Mouse (Mus musculus): ENCODE results near the gene Mknk2. TPM values are rescaled to one million over a fixed set of nuclear protein-coding genes. Genes with fewer than 3 reads are reported as not detected.

Mknk2 gene
- polyA plus RNA-seq, 1 experiment, result 146 TPM

DNA sequence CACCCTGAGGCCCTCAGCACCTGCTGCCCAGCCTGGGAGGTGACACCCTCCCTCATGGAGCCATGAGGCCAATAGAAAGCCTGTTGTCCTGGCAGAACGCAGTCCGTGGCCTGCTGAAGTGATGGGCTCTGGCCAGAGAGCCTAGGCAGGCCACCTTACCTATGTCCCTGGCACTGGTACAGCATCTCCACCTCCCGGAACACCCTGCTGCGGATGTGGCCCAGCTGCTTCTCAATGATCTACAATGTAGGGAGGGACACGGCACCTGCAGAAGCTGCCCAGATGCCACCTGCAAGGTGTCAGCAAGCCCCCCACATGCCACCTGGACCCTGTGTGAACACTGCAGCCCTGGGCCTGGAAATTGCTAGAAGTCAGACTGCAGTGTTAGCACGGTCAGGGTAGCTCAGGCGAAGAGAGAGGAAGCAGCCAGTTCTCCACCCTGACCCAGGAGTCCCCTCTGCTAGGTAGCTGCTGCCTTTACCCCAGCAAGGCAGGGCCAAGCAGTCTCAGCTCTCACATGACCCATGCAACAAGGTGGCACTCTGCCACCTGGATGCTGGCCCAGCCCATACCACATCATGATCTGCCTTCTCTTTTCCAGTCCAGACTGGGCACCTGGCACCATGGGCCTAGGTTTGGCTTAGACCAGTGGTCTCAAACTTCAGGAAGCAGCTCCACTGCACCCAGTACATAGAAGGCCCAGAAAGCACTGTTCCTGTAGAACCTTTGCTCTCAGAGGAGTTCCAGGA lies 8.0 kb downstream of the Mknk2 start:
- peaks cover 61% of the 10 kb centered on the region for H3K4me1 ChIP-seq (ENCODE audit: control insufficient read depth, insufficient read depth, insufficient read length, low read length)

DNA sequence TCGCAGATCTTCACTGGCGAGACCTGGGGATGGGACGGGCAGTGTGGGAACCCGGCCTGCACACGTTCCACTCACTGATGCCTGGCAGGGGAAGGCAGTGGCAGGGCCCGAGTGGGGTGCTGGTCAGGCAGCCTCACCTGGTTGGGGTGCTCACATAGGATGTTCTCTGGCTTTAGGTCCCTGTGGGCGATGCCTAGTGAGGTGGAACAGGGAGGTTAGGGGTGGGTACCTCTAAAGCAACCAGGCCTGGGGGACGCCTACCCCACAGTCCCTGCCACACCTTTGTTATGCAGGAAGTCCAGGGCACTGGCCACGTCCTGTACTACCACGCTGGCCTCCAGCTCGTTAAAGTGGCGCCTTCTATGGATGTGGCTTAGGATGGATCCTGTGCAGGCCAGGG lies 8.9 kb downstream of the Mknk2 start:
- 51% methylated on average over 12 of the region's 12 CpGs for WGBS
- Histone ChIP-seq H3K4me3 (ENCODE audit: low read depth, low read length) (no peak overlapping the region), H3K27ac (ENCODE audit: insufficient read depth, low read depth, low read length) (peak overlapping the region; percentile 23; the same call in 1 of the 2 replicates), H3K36me3 (ENCODE audit: control insufficient read depth, insufficient read depth, low read length) (peaks cover 62% of the 10 kb centered on the region), H3K27me3 (ENCODE audit: control insufficient read depth, insufficient read depth, low read length) (no peaks in the 10 kb centered on the region), H3K4me1 (ENCODE audit: control insufficient read depth, insufficient read depth, insufficient read length, low read length) (peaks cover 56% of the 10 kb centered on the region)
- no peak for TF ChIP-seq CTCF (IDR thresholded peaks at IDR 0.05; ENCODE audit: extremely low read depth, insufficient read length, insufficient replicate concordance, low read depth, low read length)
- TF ChIP-seq POLR2A (IDR thresholded peaks at IDR 0.05; ENCODE audit: low read depth, low read length), result no peak

More for the DNA sequence above, 8.0 kb downstream of the Mknk2 start:
- Histone ChIP-seq H3K27me3 (ENCODE audit: control insufficient read depth, insufficient read depth, low read length) (no peaks in the 10 kb centered on the region), H3K36me3 (ENCODE audit: control insufficient read depth, insufficient read depth, low read length) (peaks cover 62% of the 10 kb centered on the region), H3K4me3 (ENCODE audit: low read depth, low read length) (no peak overlapping the region), H3K27ac (ENCODE audit: insufficient read depth, low read depth, low read length) (0 out of 2 replicates have a peak overlapping the region, but pooled peaks have one; percentile 18)
- TF ChIP-seq POLR2A (IDR thresholded peaks at IDR 0.05; ENCODE audit: low read depth, low read length) (no peak), CTCF (IDR thresholded peaks at IDR 0.05; ENCODE audit: extremely low read depth, insufficient read length, insufficient replicate concordance, low read depth, low read length) (no peak)
- WGBS, result 32% methylated on average over 7 of the region's 7 CpGs

DNA sequence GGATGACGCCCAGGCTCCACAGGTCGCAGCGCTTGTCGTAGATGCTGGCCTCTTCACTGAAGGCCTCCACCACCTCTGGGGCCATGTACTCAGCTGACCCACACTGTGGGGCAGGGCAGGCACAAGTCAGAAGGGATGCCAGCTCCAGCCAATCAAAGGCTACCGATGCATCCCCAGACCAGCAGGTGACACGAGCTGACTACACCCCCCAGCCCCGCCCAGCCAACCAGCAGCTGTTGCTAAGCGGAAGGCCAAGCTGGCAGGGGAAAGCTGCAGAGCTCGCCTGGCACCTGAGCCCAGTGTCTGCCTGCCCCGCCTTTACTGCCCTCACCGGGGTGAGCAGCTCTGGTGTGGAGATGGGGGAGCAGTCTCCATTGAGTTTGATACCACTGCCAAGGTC lies 9.3 kb downstream of the Mknk2 start:
- peaks cover 62% of the 10 kb centered on the region for H3K36me3 ChIP-seq (ENCODE audit: control insufficient read depth, insufficient read depth, low read length)
- peaks cover 54% of the 10 kb centered on the region for H3K4me1 ChIP-seq (ENCODE audit: control insufficient read depth, insufficient read depth, insufficient read length, low read length)
- TF ChIP-seq POLR2A (IDR thresholded peaks at IDR 0.05; ENCODE audit: low read depth, low read length) (no peak), CTCF (IDR thresholded peaks at IDR 0.05; ENCODE audit: extremely low read depth, insufficient read length, insufficient replicate concordance, low read depth, low read length) (no peak)
- H3K4me3 ChIP-seq (ENCODE audit: low read depth, low read length), result no peak overlapping the region
- WGBS, result 43% methylated on average over 11 of the region's 11 CpGs
- no peaks in the 10 kb centered on the region for H3K27me3 ChIP-seq (ENCODE audit: control insufficient read depth, insufficient read depth, low read length)
- H3K27ac ChIP-seq (ENCODE audit: insufficient read depth, low read depth, low read length), result peak overlapping the region; percentile 23; the same call in 1 of the 2 replicates

DNA sequence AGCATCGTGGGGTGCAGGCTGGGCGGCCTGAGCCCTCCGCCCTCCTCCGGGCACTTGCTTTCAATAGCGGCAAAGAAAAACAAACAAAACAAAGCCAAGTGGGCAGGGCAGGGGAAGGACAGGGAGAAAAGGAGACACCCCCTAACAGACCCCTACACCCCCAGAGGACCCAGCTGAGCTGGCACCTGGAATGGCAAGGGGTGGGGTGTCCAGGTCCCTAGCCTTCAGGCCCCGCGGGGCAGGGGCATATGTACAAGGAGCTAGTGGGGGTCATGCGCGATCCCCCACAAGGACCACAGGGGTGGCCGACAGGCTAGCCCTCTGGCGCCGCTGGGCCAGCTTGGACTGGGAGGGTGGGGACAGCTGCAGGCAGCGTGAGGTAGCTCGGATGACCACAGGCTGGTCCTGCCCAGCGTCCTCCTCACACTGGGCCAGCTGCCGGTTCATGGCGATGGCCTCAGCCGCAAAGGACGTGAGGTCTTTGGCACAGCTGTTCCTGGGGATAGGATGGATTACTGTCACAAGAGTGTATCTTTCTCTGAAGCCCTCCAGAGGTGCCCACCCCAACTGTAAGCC lies 11.0 kb downstream of the Mknk2 start:
- TF ChIP-seq CTCF (IDR thresholded peaks at IDR 0.05; ENCODE audit: extremely low read depth, insufficient read length, insufficient replicate concordance, low read depth, low read length) (no peak), POLR2A (IDR thresholded peaks at IDR 0.05; ENCODE audit: low read depth, low read length) (no peak)
- Histone ChIP-seq H3K4me3 (ENCODE audit: low read depth, low read length) (no peak overlapping the region), H3K27ac (ENCODE audit: insufficient read depth, low read depth, low read length) (no peak overlapping the region), H3K4me1 (ENCODE audit: control insufficient read depth, insufficient read depth, insufficient read length, low read length) (peaks cover 41% of the 10 kb centered on the region), H3K36me3 (ENCODE audit: control insufficient read depth, insufficient read depth, low read length) (peaks cover 62% of the 10 kb centered on the region), H3K27me3 (ENCODE audit: control insufficient read depth, insufficient read depth, low read length) (no peaks in the 10 kb centered on the region)
- WGBS, result 82% methylated on average over 19 of the region's 19 CpGs

DNA sequence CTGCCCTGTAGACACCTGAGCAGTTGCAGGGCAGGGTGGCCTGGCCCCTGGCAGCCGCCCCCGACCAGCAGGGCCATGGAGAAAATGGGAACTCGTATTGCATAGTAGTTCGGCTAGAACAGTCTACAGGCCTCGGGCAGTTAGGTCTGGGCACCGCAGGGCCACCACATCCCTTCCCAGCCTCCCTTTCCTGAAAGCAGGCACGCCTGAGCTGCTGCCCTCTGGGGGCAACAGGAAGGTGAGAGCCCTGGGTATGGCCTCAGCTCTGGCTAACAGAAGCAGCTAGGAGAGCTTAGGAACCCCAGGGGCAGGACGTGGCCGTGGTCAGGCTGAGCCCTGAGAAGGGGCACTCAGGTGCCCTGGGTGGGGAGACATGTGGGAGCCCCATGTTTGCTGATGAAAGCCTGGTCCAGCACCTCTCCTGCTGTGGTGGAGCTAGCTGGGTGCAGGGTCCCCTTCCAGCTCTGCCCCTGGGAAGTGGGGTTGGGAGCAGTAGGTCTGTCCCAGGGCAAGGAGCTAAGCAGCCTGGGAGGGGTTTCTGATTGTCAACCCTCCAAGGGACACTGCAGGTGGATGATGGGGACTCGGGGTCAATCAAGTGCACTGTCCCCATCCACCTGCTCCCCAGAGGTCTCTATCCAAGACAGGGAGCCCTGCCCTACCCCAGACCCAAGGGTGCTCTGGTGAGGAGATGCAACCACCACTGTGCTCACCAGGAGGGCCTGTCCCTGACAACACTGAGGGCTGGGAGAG lies 11.8 kb downstream of the Mknk2 start:
- Histone ChIP-seq H3K36me3 (ENCODE audit: control insufficient read depth, insufficient read depth, low read length) (peaks cover 54% of the 10 kb centered on the region), H3K27ac (ENCODE audit: insufficient read depth, low read depth, low read length) (peak overlapping the region; percentile 22; the same call in 1 of the 2 replicates), H3K4me3 (ENCODE audit: low read depth, low read length) (no peak overlapping the region), H3K27me3 (ENCODE audit: control insufficient read depth, insufficient read depth, low read length) (no peaks in the 10 kb centered on the region), H3K4me1 (ENCODE audit: control insufficient read depth, insufficient read depth, insufficient read length, low read length) (peaks cover 41% of the 10 kb centered on the region)
- WGBS, result 80% methylated on average over 10 of the region's 10 CpGs
- TF ChIP-seq POLR2A (IDR thresholded peaks at IDR 0.05; ENCODE audit: low read depth, low read length) (no peak), CTCF (IDR thresholded peaks at IDR 0.05; ENCODE audit: extremely low read depth, insufficient read length, insufficient replicate concordance, low read depth, low read length) (no peak)

DNA sequence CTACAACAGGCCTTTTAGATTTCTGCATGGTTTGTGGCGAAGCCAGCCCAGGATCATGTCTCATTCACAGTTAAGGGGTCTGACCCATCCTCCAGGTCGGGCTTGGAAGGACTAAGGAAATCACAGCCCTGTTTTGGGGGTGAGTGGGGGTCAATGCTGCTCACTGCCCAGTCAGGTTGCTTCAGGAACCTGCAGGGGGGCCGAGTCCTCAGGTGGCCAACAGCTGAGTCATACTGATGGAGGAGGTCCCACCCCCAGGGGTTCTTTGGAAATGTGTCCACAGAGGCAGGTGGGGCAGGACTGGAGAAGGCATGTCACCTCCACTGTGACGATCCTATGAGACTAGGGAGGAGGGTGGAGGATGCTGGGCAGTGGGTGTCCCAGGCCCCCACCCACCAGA lies 12.5 kb downstream of the Mknk2 start:
- H3K4me3 ChIP-seq (ENCODE audit: low read depth, low read length), result no peak overlapping the region
- WGBS, result 50% methylated on average over 4 of the region's 4 CpGs
- no peak for TF ChIP-seq CTCF (IDR thresholded peaks at IDR 0.05; ENCODE audit: extremely low read depth, insufficient read length, insufficient replicate concordance, low read depth, low read length)
- no peak for TF ChIP-seq POLR2A (IDR thresholded peaks at IDR 0.05; ENCODE audit: low read depth, low read length)
- peak overlapping the region; percentile 83 for H3K27ac ChIP-seq (ENCODE audit: insufficient read depth, low read depth, low read length)
- H3K36me3 ChIP-seq (ENCODE audit: control insufficient read depth, insufficient read depth, low read length), result peaks cover 48% of the 10 kb centered on the region
- peaks cover 41% of the 10 kb centered on the region for H3K4me1 ChIP-seq (ENCODE audit: control insufficient read depth, insufficient read depth, insufficient read length, low read length)
- no peaks in the 10 kb centered on the region for H3K27me3 ChIP-seq (ENCODE audit: control insufficient read depth, insufficient read depth, low read length)

DNA sequence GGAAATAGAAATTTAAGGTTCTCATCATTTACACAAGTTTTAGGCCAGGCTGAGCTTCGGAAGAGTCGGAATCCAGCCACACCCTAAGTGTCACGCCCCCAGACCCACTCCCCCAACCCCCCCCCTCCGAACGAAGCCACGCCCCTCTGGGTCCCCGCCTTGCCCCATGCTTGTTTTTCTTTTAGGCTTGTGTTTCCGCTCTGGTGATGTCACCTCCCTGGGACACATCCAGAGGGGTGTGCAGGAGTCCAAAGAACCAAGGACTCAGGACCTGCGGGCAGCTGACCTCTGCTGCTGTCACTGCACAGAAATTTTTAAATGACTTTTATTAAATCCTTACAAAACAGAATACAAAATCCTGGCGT lies 12.9 kb downstream of the Mknk2 start:
- peaks cover 37% of the 10 kb centered on the region for H3K4me1 ChIP-seq (ENCODE audit: control insufficient read depth, insufficient read depth, insufficient read length, low read length)
- WGBS, result 5% methylated on average over 10 of the region's 10 CpGs
- peak overlapping the region; percentile 5; the same call in 1 of the 2 replicates for H3K4me3 ChIP-seq (ENCODE audit: low read depth, low read length)
- H3K27ac ChIP-seq (ENCODE audit: insufficient read depth, low read depth, low read length), result peak overlapping the region; percentile 97
- H3K27me3 ChIP-seq (ENCODE audit: control insufficient read depth, insufficient read depth, low read length), result no peaks in the 10 kb centered on the region
- H3K36me3 ChIP-seq (ENCODE audit: control insufficient read depth, insufficient read depth, low read length), result peaks cover 44% of the 10 kb centered on the region
- TF ChIP-seq POLR2A (IDR thresholded peaks at IDR 0.05; ENCODE audit: low read depth, low read length) (no peak), CTCF (IDR thresholded peaks at IDR 0.05; ENCODE audit: extremely low read depth, insufficient read length, insufficient replicate concordance, low read depth, low read length) (no peak)

Measured in small intestine, adult 2 months (tissue).